Mouse (Mus musculus): Measurements from ENCODE around the gene Ifnl2. TPM values are rescaled to one million over a fixed set of nuclear protein-coding genes. Genes with fewer than 3 reads are reported as not detected.
"Not testable (repeated sequence)": the region's sequence is repeated elsewhere in the genome, so short reads cannot be mapped to it uniquely, and the experiment has no call there.

The Ifnl2 gene
- not detected in 2 replicates for polyA plus RNA-seq (2014; fragmentation: Nextera tagmentation; extraction: Ambion mirVana)

DNA sequence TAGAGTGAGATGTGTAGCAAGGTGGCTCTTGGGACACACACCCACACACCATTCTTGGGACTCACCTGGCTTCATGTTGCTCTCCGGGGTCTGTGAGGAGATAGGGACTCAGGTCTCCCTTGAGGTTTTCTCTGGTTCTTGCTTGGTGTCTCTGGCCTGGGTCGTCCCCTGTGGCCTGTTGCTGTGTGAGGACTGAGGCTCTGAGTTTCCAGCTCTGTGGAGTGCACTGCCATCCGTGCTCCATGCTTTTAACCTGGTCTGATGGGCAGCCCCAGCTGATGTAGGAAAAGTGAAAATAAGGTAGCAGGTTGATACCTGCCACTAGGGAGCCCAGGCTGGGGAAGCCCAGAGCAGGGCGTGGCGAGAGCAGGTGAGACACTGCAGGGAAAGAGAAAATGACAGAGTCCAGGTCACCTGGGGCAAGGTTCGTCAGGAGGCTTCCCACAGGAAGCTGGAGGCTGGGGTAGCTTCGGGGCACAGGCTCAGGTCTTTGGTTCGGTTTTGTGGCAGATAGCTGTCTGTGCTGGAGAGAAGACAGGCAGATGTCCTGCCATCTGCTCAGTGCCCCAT, at the start of gene Ifnl2:
Ifnl2 (minus strand) TSS at position 51 of the 570 bp plus-strand sequence.
- WGBS, result 56% methylated on average over 8 of the region's 8 CpGs
- not testable (repeated sequence) for H3K9ac ChIP-seq (ENCODE audit: low read length); H3K27me3 ChIP-seq (replicated peaks; ENCODE audit: control insufficient read depth, insufficient read depth, low read length); H3K9me3 ChIP-seq (ENCODE audit: control insufficient read depth, low read length); H3K36me3 ChIP-seq (ENCODE audit: control insufficient read depth, insufficient read depth, low read length); H3K4me1 ChIP-seq (replicated peaks; ENCODE audit: control insufficient read depth, insufficient read depth, low read length); ATAC-seq (replicated peaks; ENCODE audit: low FRiP score, low TSS enrichment, low read depth); DNase-seq (ENCODE audit: low spot score); H3K27ac ChIP-seq (ENCODE audit: low read depth); H3K4me2 ChIP-seq (ENCODE audit: low read length); H3K4me3 ChIP-seq (ENCODE audit: low read depth, low read length)

- ATAC-seq (replicated peaks; ENCODE audit: low FRiP score, low TSS enrichment, low read depth), result no peak
- 49% methylated on average over 4 of the region's 4 CpGs for whole genome bisulfite sequencing
Observed at GRCm38 (mm10) chr7:28558486-28558885, 48.2 kb upstream of the Ifnl2 start.

GRCm38 (mm10) chr7:28557708-28558107, 47.5 kb upstream of the Ifnl2 start:
- Histone ChIP-seq H3K4me1 (replicated peaks; ENCODE audit: control insufficient read depth, insufficient read depth, low read length) (no peaks in the 10 kb centered on the region), H3K9me3 (ENCODE audit: control insufficient read depth, low read length) (no peaks in the 10 kb centered on the region), H3K36me3 (ENCODE audit: control insufficient read depth, insufficient read depth, low read length) (peaks cover 49% of the 10 kb centered on the region), H3K4me3 (ENCODE audit: low read depth, low read length) (no peak overlapping the region), H3K27me3 (replicated peaks; ENCODE audit: control insufficient read depth, insufficient read depth, low read length) (no peaks in the 10 kb centered on the region), H3K4me2 (ENCODE audit: low read length) (no peak overlapping the region), H3K9ac (ENCODE audit: low read length) (no peak overlapping the region), H3K27ac (ENCODE audit: low read depth) (no peak overlapping the region)
- DNase-seq (ENCODE audit: low spot score) (no peak), ATAC-seq (replicated peaks; ENCODE audit: low FRiP score, low TSS enrichment, low read depth) (no peak)
- 80% methylated on average over 6 of the region's 6 CpGs for WGBS

More at GRCm38 (mm10) chr7:28558486-28558885, 48.2 kb upstream of the Ifnl2 start:
- no peak for DNase-seq (ENCODE audit: low spot score)
- Histone ChIP-seq H3K27ac (ENCODE audit: low read depth) (no peak overlapping the region), H3K27me3 (replicated peaks; ENCODE audit: control insufficient read depth, insufficient read depth, low read length) (no peaks in the 10 kb centered on the region), H3K4me3 (ENCODE audit: low read depth, low read length) (no peak overlapping the region), H3K4me2 (ENCODE audit: low read length) (no peak overlapping the region), H3K9me3 (ENCODE audit: control insufficient read depth, low read length) (no peaks in the 10 kb centered on the region), H3K4me1 (replicated peaks; ENCODE audit: control insufficient read depth, insufficient read depth, low read length) (no peaks in the 10 kb centered on the region), H3K9ac (ENCODE audit: low read length) (no peak overlapping the region), H3K36me3 (ENCODE audit: control insufficient read depth, insufficient read depth, low read length) (peaks cover 57% of the 10 kb centered on the region)

GRCm38 (mm10) chr7:28557069-28557468, 46.8 kb upstream of the Ifnl2 start:
- no peak overlapping the region for H3K4me3 ChIP-seq (ENCODE audit: low read depth, low read length)
- 61% methylated on average over 5 of the region's 5 CpGs for WGBS
- H3K27ac ChIP-seq (ENCODE audit: low read depth), result no peak overlapping the region
- H3K27me3 ChIP-seq (replicated peaks; ENCODE audit: control insufficient read depth, insufficient read depth, low read length), result no peaks in the 10 kb centered on the region
- H3K4me1 ChIP-seq (replicated peaks; ENCODE audit: control insufficient read depth, insufficient read depth, low read length), result no peaks in the 10 kb centered on the region
- no peak for ATAC-seq (replicated peaks; ENCODE audit: low FRiP score, low TSS enrichment, low read depth)
- H3K36me3 ChIP-seq (ENCODE audit: control insufficient read depth, insufficient read depth, low read length), result peaks cover 43% of the 10 kb centered on the region
- H3K4me2 ChIP-seq (ENCODE audit: low read length), result no peak overlapping the region
- H3K9me3 ChIP-seq (ENCODE audit: control insufficient read depth, low read length), result no peaks in the 10 kb centered on the region
- no peak overlapping the region for H3K9ac ChIP-seq (ENCODE audit: low read length)
- no peak for DNase-seq (ENCODE audit: low spot score)

DNA sequence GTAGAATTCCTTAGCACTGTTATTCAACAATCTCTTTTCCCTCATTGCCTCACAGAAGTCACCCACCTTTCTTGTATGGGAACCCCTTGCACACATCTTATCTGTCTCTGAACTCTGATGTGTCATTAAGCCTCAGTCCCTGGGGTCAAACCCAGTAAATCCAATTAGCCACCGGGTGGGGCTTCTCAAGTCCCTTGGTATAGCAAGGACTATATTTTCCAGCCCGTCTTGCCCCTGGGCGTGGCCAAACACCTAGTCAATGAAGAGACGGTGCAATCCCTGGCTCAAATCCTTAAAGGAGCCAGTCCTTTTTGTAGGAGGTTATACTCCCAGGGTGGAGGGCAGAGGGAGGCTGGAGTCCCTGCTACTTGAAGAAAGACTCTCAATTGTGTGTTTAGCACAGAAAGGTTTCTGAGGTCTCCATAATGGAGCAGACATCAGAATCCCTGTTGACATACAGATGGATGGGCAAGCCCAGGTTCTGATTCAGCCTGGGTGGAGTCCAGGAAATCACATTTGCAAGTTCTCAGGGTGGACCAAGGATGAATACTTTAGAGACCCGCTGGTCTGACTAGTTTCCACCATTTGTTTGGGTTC, 45.8 kb upstream of the Ifnl2 start:
- H3K27ac ChIP-seq (ENCODE audit: low read depth), result no peak overlapping the region
- H3K9me3 ChIP-seq (ENCODE audit: control insufficient read depth, low read length), result no peaks in the 10 kb centered on the region
- DNase-seq (ENCODE audit: low spot score) (no peak), ATAC-seq (replicated peaks; ENCODE audit: low FRiP score, low TSS enrichment, low read depth) (no peak)
- no peak overlapping the region for H3K9ac ChIP-seq (ENCODE audit: low read length)
- peaks cover 33% of the 10 kb centered on the region for H3K36me3 ChIP-seq (ENCODE audit: control insufficient read depth, insufficient read depth, low read length)
- no peaks in the 10 kb centered on the region for H3K27me3 ChIP-seq (replicated peaks; ENCODE audit: control insufficient read depth, insufficient read depth, low read length)
- H3K4me3 ChIP-seq (ENCODE audit: low read depth, low read length), result no peak overlapping the region
- H3K4me1 ChIP-seq (replicated peaks; ENCODE audit: control insufficient read depth, insufficient read depth, low read length), result no peaks in the 10 kb centered on the region
- WGBS, result 13% methylated on average over 5 of the region's 5 CpGs
- H3K4me2 ChIP-seq (ENCODE audit: low read length), result no peak overlapping the region

GRCm38 (mm10) chr7:28553076-28553475, 42.8 kb upstream of the Ifnl2 start:
- H3K27me3 ChIP-seq (replicated peaks; ENCODE audit: control insufficient read depth, insufficient read depth, low read length), result 0 out of 2 replicates have a peak, but pooled peaks cover under 1% of the 10 kb centered on the region
- DNase-seq (ENCODE audit: low spot score) (no peak), ATAC-seq (replicated peaks; ENCODE audit: low FRiP score, low TSS enrichment, low read depth) (no peak)
- H3K4me3 ChIP-seq (ENCODE audit: low read depth, low read length), result no peak overlapping the region
- H3K9me3 ChIP-seq (ENCODE audit: control insufficient read depth, low read length), result no peaks in the 10 kb centered on the region
- WGBS, result 87% methylated on average over 6 of the region's 6 CpGs
- no peak overlapping the region for H3K4me2 ChIP-seq (ENCODE audit: low read length)
- H3K4me1 ChIP-seq (replicated peaks; ENCODE audit: control insufficient read depth, insufficient read depth, low read length), result no peaks in the 10 kb centered on the region
- H3K27ac ChIP-seq (ENCODE audit: low read depth), result no peak overlapping the region
- no peak overlapping the region for H3K9ac ChIP-seq (ENCODE audit: low read length)
- peaks cover 4% of the 10 kb centered on the region; the same call in 1 of the 2 replicates for H3K36me3 ChIP-seq (ENCODE audit: control insufficient read depth, insufficient read depth, low read length)

- Histone ChIP-seq H3K4me1 (replicated peaks; ENCODE audit: control insufficient read depth, insufficient read depth, low read length) (no peaks in the 10 kb centered on the region), H3K9me3 (ENCODE audit: control insufficient read depth, low read length) (no peaks in the 10 kb centered on the region), H3K27ac (ENCODE audit: low read depth) (no peak overlapping the region), H3K27me3 (replicated peaks; ENCODE audit: control insufficient read depth, insufficient read depth, low read length) (peaks cover 39% of the 10 kb centered on the region), H3K9ac (ENCODE audit: low read length) (no peak overlapping the region), H3K36me3 (ENCODE audit: control insufficient read depth, insufficient read depth, low read length) (no peaks in the 10 kb centered on the region), H3K4me3 (ENCODE audit: low read depth, low read length) (no peak overlapping the region), H3K4me2 (ENCODE audit: low read length) (no peak overlapping the region)
- WGBS, result 71% methylated on average over 7 of the region's 7 CpGs
- DNase-seq (ENCODE audit: low spot score), result no peak
- no peak for ATAC-seq (replicated peaks; ENCODE audit: low FRiP score, low TSS enrichment, low read depth)
Observed at GRCm38 (mm10) chr7:28547628-28548027, 37.4 kb upstream of the Ifnl2 start.

GRCm38 (mm10) chr7:28547154-28547553, 36.9 kb upstream of the Ifnl2 start, which contains the start of gene Nccrp1:
Nccrp1 (minus strand) TSS chr7:28547254.
- no peaks in the 10 kb centered on the region for H3K9me3 ChIP-seq (ENCODE audit: control insufficient read depth, low read length)
- no peak within 1 kb of the TSS for H3K9ac ChIP-seq (ENCODE audit: low read length)
- no peak for ATAC-seq (replicated peaks; ENCODE audit: low FRiP score, low TSS enrichment, low read depth)
- H3K36me3 ChIP-seq (ENCODE audit: control insufficient read depth, insufficient read depth, low read length), result no peaks in the 10 kb centered on the region
- WGBS, result 7% methylated on average over 5 of the region's 5 CpGs
- no peak within 1 kb of the TSS for H3K27ac ChIP-seq (ENCODE audit: low read depth)
- H3K4me3 ChIP-seq (ENCODE audit: low read depth, low read length), result peak within 1 kb of the TSS; percentile 4; the same call in 1 of the 2 replicates
- no peaks in the 10 kb centered on the region for H3K4me1 ChIP-seq (replicated peaks; ENCODE audit: control insufficient read depth, insufficient read depth, low read length)
- H3K4me2 ChIP-seq (ENCODE audit: low read length), result peak within 1 kb of the TSS; percentile 43
- peaks cover 39% of the 10 kb centered on the region for H3K27me3 ChIP-seq (replicated peaks; ENCODE audit: control insufficient read depth, insufficient read depth, low read length)
- no peak for DNase-seq (ENCODE audit: low spot score)

DNA sequence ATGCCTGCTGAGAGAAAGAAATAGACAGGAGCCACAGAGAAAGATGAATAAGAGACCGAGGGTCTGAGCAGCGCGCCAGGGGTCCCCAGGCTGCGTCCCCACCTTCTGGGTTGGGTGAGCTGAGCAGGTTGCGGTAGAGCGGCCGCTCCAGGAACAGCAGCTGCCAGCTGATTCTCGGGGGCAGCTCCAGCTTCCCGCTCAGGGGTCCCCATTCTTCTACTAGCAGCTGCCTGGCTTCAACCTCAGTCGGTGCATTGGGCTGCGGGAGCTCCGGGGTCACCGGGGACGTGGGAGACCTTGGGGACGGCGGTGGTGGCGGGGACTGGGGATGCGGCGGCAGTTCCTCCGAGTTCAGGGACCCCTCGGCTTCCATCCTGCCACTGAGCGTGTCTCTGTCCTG, 36.4 kb upstream of the Ifnl2 start:
- peak overlapping the region; percentile 4; the same call in 1 of the 2 replicates for H3K4me3 ChIP-seq (ENCODE audit: low read depth, low read length)
- DNase-seq (ENCODE audit: low spot score) (peak; percentile 61), ATAC-seq (replicated peaks; ENCODE audit: low FRiP score, low TSS enrichment, low read depth) (no peak)
- H3K36me3 ChIP-seq (ENCODE audit: control insufficient read depth, insufficient read depth, low read length), result no peaks in the 10 kb centered on the region
- WGBS, result 4% methylated on average over 22 of the region's 22 CpGs
- no peaks in the 10 kb centered on the region for H3K4me1 ChIP-seq (replicated peaks; ENCODE audit: control insufficient read depth, insufficient read depth, low read length)
- H3K9ac ChIP-seq (ENCODE audit: low read length), result no peak overlapping the region
- H3K4me2 ChIP-seq (ENCODE audit: low read length), result peak overlapping the region; percentile 43
- peaks cover 39% of the 10 kb centered on the region for H3K27me3 ChIP-seq (replicated peaks; ENCODE audit: control insufficient read depth, insufficient read depth, low read length)
- H3K27ac ChIP-seq (ENCODE audit: low read depth), result no peak overlapping the region
- H3K9me3 ChIP-seq (ENCODE audit: control insufficient read depth, low read length), result no peaks in the 10 kb centered on the region
